Mouse (Mus musculus) heart, embryonic 15.5 days (tissue): ENCODE measurements at regions not wholly inside any gene's neighbourhood (a gene's known extent, or its start where the extent isn't known, plus 50 kb on each side); places are given as distances from the start of the nearest gene placed in this dataset.

Experiments
- ATAC-seq: fragments of 200-750 bp; cut with Nextera tagmentation; replicated peaks from 2 replicates; pipeline ENCODE4 v1.8.0; 2017; ENCODE audit warnings: low read depth, moderate TSS enrichment; ENCODE audit not compliant: insufficient number of reproducible peaks, insufficient read depth, low FRiP score
- H3K27ac ChIP-seq: fragments of 300-500 bp; sonication (generic); 2 replicates; pipeline ENCODE4 v1.5.1; 2015; ENCODE audit warnings: mild to moderate bottlenecking, inconsistent platforms
- H3K27me3 ChIP-seq: fragments of 300-500 bp; sonication (generic); 2 replicates; pipeline ENCODE4 v1.6.1; 2015; ENCODE audit warnings: inconsistent platforms
- H3K36me3 ChIP-seq: fragments of 300-500 bp; sonication (generic); 2 replicates; pipeline ENCODE4 v1.6.1; 2015; ENCODE audit warnings: mild to moderate bottlenecking, inconsistent platforms
- H3K4me1 ChIP-seq: fragments of 300-500 bp; sonication (generic); replicated peaks from 2 replicates; pipeline ENCODE4 v1.6.1; 2015; ENCODE audit warnings: inconsistent platforms
- H3K4me2 ChIP-seq: fragments of 300-500 bp; sonication (generic); 2 replicates; pipeline ENCODE4 v1.6.1; 2015; ENCODE audit warnings: inconsistent platforms, mild to moderate bottlenecking, moderate library complexity
- H3K4me3 ChIP-seq: fragments of 300-500 bp; sonication (generic); 2 replicates; pipeline ENCODE4 v1.5.1; 2015; ENCODE audit warnings: mild to moderate bottlenecking, inconsistent platforms
- H3K9ac ChIP-seq: fragments of 300-500 bp; sonication (generic); 2 replicates; pipeline ENCODE4 v1.6.1; 2015; ENCODE audit warnings: mild to moderate bottlenecking, inconsistent platforms
- H3K9me3 ChIP-seq: fragments of 300-500 bp; sonication (generic); replicated peaks from 2 replicates; pipeline ENCODE4 v1.6.1; 2016; ENCODE audit warnings: inconsistent platforms
- WGBS: fragments of 180-500 bp; shearing (Covaris S2); methylation state at CpG from one replicate; pipeline ENCODE4 v1.1.7; 2015; ENCODE audit warnings: mixed read lengths; 5-methylcytosine and 5-hydroxymethylcytosine counted together

DNA sequence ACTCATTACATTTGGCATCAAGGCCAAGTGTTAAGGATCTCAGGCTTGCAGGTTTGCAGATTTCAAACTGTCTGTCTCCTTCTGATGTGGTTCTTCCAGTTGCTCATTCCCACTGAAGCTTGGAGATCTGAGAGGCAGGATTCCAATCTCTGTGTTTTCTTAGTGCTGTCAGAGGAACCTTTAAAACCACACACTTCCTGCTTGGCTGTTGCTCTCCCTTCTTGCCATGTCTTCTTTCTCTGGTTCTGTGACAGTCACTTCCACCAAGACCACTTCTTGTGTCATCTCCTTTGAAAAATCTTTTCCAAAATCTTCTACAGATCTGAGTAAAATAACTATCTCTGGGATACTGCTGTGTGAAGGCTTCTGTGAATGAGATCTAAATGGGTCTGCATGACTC is 117.3 kb downstream of the Gm5426 start:
- Histone ChIP-seq H3K4me3 (no peak overlapping the region), H3K4me2 (no peak overlapping the region), H3K27me3 (no peaks in the 10 kb centered on the region), H3K9me3 (no peaks in the 10 kb centered on the region), H3K4me1 (no peaks in the 10 kb centered on the region), H3K9ac (no peak overlapping the region), H3K36me3 (no peaks in the 10 kb centered on the region), H3K27ac (no peak overlapping the region)
- ATAC-seq, result no peak

DNA sequence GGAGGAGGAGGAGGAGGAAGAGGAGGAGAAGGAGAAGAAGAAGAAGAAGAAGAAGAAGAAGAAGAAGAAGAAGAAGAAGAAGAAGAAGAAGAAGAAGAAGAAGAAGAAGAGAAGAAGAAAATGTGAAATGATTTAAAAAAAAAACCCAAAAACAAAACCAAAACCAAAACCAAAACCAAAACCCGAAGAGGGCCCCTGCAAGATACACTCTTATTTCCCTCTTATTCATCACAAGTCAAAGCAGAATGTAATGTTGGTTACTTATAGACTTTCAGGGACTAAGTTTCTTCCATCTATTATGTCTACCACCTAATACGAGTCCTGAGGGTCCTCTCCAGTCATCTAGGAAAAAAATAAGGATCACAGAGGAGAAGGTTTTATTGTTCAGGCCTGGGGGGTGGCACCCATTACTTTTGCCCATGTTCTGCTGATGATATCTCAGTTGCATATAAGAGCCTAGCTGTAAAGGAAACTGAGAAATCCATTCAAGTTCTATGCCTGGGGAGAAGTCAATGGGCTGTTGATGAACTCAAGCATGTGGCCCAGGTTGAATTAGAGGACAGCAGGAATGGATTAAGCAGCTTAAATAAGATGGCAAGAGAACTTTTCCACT is 118.0 kb downstream of the Gm5426 start:
- no peaks in the 10 kb centered on the region for H3K36me3 ChIP-seq
- no peaks in the 10 kb centered on the region for H3K9me3 ChIP-seq
- no peak overlapping the region for H3K4me3 ChIP-seq
- H3K27ac ChIP-seq, result no peak overlapping the region
- no peak for ATAC-seq
- 83% methylated on average over 2 of the region's 2 CpGs for WGBS
- H3K4me1 ChIP-seq, result 0 out of 2 replicates have a peak, but pooled peaks cover 4% of the 10 kb centered on the region
- no peaks in the 10 kb centered on the region for H3K27me3 ChIP-seq
- no peak overlapping the region for H3K9ac ChIP-seq
- no peak overlapping the region for H3K4me2 ChIP-seq

DNA sequence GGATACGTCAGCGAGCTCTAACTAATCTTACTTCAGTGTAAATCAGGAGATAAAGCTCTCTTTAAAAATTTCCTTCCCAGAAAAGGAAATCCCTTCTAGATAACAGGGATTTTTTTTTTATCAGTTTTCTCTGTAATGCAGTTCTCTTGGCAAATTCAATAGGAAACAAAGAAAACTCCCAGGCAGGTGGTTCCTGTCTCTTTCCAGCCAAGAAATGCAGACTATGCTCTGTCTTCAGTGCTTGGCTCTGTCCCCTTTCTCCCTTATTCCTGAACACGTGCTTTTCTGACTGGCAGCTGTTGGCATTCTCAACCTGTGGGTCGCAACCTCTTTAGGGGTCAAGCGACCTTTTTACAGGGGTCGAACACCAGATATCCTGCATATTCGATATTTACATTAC is 121.5 kb downstream of the Gm5426 start:
- 51% methylated on average over 7 of the region's 7 CpGs for WGBS
- no peak overlapping the region for H3K9ac ChIP-seq
- ATAC-seq, result no peak
- H3K27me3 ChIP-seq, result no peaks in the 10 kb centered on the region
- no peak overlapping the region for H3K4me2 ChIP-seq
- H3K4me1 ChIP-seq, result 0 out of 2 replicates have a peak, but pooled peaks cover 4% of the 10 kb centered on the region
- no peak overlapping the region for H3K4me3 ChIP-seq
- H3K9me3 ChIP-seq, result no peaks in the 10 kb centered on the region
- no peaks in the 10 kb centered on the region for H3K36me3 ChIP-seq
- peak overlapping the region; percentile 40; the same call in 1 of the 2 replicates for H3K27ac ChIP-seq

DNA sequence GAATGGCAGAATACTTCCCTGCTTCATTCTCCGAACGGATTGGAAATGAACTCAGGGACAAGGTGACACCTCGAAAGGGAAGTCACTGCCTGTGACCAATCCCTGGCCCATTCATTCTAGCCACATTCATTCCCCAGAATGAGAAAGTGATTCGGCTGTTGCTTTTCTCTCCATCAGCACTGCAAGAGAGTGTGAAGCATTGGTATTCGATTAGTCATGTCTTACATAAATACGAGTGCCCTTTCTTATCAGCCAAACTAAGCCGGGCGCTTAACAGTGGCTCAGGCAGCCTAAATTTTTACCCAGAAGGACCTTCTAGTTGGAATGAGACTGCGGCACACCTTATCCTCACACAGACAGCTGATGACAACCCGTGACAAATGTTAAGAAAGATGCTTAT is 122.8 kb downstream of the Gm5426 start:
- peak overlapping the region; percentile 26; the same call in 1 of the 2 replicates for H3K4me2 ChIP-seq
- H3K27ac ChIP-seq, result no peak overlapping the region
- ATAC-seq, result no peak
- no peaks in the 10 kb centered on the region for H3K27me3 ChIP-seq
- no peak overlapping the region for H3K9ac ChIP-seq
- 47% methylated on average over 10 of the region's 10 CpGs for WGBS
- H3K9me3 ChIP-seq, result no peaks in the 10 kb centered on the region
- no peaks in the 10 kb centered on the region for H3K36me3 ChIP-seq
- H3K4me1 ChIP-seq, result peaks cover 11% of the 10 kb centered on the region
- no peak overlapping the region for H3K4me3 ChIP-seq

DNA sequence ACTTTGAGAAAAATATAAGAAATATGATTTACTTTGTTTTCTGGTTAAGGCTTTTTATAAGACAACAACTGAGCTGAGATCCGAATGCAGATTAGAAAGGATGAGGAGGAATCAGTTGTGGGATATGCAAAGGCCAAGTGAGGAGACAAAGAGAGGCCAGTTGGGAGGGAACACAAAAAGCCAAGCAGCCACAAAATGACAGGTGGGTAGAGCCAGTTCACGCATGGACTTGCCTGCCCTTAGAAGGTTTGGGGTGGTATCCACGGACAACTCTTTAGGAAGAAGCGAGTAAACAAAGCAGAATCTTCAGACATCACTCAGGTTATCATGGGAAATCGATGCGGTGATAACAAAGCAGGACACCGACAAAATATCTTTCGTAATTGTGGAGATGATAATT is 123.2 kb downstream of the Gm5426 start:
- WGBS, result 89% methylated on average over 8 of the region's 8 CpGs
- H3K4me3 ChIP-seq, result no peak overlapping the region
- no peaks in the 10 kb centered on the region for H3K36me3 ChIP-seq
- H3K4me1 ChIP-seq, result peaks cover 13% of the 10 kb centered on the region
- no peaks in the 10 kb centered on the region for H3K9me3 ChIP-seq
- no peak for ATAC-seq
- peak overlapping the region; percentile 26; the same call in 1 of the 2 replicates for H3K4me2 ChIP-seq
- no peak overlapping the region for H3K27ac ChIP-seq
- H3K27me3 ChIP-seq, result no peaks in the 10 kb centered on the region
- H3K9ac ChIP-seq, result no peak overlapping the region

DNA sequence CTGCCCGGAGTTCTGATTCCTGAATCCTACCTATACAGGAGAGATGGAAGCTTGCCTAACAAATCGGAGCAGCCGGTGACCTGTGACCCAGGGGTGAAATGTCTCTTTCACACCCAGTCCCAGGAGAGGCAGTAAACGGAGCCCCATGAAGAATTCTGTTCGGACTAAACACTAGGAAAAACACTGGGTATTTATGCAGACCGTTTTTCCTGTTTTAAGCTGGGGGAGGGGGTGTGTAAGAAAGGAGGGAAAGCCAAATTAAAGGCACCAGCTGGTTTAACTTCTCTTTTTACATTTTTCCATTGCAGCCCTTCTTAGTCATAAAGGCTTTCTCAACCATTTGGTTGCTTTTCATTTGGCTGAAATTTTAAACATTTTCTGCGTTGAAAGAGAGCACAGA is 127.1 kb downstream of the Gm5426 start:
- H3K27me3 ChIP-seq, result no peaks in the 10 kb centered on the region
- no peak overlapping the region for H3K27ac ChIP-seq
- H3K9me3 ChIP-seq, result no peaks in the 10 kb centered on the region
- no peak overlapping the region for H3K9ac ChIP-seq
- WGBS, result 30% methylated on average over 7 of the region's 7 CpGs
- H3K4me1 ChIP-seq, result peaks cover 20% of the 10 kb centered on the region
- ATAC-seq, result no peak
- no peak overlapping the region for H3K4me2 ChIP-seq
- H3K4me3 ChIP-seq, result no peak overlapping the region
- no peaks in the 10 kb centered on the region for H3K36me3 ChIP-seq

DNA sequence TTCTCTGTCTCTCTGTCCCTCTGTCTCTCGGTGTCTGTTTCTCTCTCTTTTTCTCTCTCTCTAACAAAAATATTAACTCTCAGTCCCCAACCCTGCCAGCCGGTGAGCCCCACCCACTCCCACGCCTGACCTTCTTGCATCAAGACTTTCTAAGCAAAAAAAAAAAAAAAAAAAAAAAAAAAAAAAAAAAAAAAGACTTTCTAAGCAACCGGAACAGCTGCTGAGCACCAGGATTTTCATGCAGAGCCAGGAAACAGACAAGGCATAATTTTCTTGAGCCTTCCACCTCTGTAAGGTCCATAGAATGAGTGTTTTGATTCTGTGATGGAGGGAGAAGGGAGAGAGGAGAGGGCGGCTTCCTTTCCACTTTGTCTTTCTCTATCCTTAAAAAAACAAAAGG is 128.0 kb downstream of the Gm5426 start:
- Histone ChIP-seq H3K27me3 (no peaks in the 10 kb centered on the region), H3K27ac (no peak overlapping the region), H3K4me3 (no peak overlapping the region), H3K9ac (no peak overlapping the region), H3K4me1 (peaks cover 16% of the 10 kb centered on the region), H3K9me3 (no peaks in the 10 kb centered on the region), H3K36me3 (no peaks in the 10 kb centered on the region), H3K4me2 (no peak overlapping the region)
- ATAC-seq, result no peak
- whole genome bisulfite sequencing, result 26% methylated on average over 5 of the region's 5 CpGs

DNA sequence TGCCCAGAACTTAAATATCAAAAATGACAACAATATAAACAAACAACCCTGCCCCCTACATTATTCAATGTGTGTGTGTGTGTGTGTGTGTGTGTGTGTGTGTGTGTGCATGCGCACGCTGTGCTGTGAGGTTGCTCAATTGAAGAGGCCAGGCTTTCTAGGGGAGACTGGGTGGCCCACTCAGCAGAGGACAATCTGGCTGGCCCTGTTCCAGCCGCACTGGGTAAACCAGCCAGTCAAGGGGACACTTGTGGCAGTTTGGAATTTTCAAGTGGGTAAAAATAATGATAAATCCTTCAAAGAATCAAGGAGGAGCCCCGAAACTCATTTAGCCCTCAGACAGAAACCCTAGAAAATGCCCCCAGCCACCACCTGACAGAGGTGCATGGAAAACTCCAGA is 128.5 kb downstream of the Gm5426 start:
- WGBS, result 50% methylated on average over 4 of the region's 4 CpGs
- Histone ChIP-seq H3K4me3 (no peak overlapping the region), H3K9me3 (no peaks in the 10 kb centered on the region), H3K4me2 (no peak overlapping the region), H3K27ac (no peak overlapping the region), H3K36me3 (no peaks in the 10 kb centered on the region), H3K9ac (no peak overlapping the region), H3K4me1 (peaks cover 16% of the 10 kb centered on the region), H3K27me3 (no peaks in the 10 kb centered on the region)
- no peak for ATAC-seq

DNA sequence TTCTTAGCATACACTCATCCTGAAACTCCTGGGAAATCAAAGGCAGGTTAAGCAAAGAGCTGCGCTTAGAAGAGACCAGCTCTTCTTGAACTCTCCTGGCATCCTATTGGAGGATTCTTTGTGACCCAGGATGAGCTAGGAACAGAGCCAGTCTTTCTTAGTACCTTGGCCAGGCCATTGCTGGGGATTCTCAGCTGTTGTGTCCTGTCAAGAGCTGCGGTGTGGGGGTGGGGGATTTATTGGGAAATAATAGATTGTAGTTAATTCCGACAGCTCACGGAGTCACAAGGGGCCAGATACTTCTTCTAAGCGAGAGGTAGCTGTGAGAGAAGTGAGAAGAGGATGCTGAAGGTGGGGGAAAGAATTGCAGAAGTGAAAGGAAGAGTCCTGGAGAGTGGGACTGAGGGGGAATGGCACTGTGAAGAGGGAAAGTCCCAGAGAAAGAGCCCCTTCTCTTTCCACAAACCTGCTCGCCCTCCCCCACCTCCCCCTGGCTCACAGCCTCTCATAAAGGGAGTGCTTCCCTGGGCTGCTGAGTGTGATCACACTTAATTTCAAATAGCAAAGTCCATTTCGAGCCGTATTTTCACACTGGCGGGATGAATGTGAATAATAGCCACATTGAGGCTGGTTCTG is 129.8 kb downstream of the Gm5426 start:
- Histone ChIP-seq H3K9ac (no peak overlapping the region), H3K4me3 (no peak overlapping the region), H3K27me3 (no peaks in the 10 kb centered on the region), H3K36me3 (no peaks in the 10 kb centered on the region), H3K9me3 (no peaks in the 10 kb centered on the region), H3K4me2 (no peak overlapping the region), H3K4me1 (peaks cover 16% of the 10 kb centered on the region), H3K27ac (no peak overlapping the region)
- 65% methylated on average over 9 of the region's 9 CpGs for WGBS
- no peak for ATAC-seq

DNA sequence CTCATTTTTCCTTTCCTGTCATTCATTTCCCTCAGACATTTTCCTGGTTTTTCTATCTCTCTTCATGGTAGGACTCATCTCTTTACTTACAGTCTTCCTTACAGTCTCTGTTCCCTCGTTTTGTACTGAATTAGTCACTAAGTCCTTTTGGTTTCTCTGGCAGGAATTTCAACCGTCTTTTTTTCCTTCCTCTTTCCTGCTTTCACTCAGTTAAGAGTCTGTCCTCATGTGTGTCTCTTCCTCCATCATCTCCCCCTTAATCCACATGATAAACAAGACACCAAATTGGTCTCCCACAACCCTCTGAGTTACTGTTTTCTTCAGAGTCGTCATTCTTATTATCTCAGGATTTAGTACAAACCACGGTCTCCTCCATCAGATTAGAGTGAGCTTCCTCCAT is 131.2 kb downstream of the Gm5426 start:
- Histone ChIP-seq H3K27ac (no peak overlapping the region), H3K4me2 (no peak overlapping the region), H3K4me3 (no peak overlapping the region), H3K4me1 (peaks cover 16% of the 10 kb centered on the region), H3K36me3 (no peaks in the 10 kb centered on the region), H3K27me3 (no peaks in the 10 kb centered on the region), H3K9me3 (no peaks in the 10 kb centered on the region), H3K9ac (no peak overlapping the region)
- 66% methylated on average over 4 of the region's 4 CpGs for WGBS
- ATAC-seq, result no peak

DNA sequence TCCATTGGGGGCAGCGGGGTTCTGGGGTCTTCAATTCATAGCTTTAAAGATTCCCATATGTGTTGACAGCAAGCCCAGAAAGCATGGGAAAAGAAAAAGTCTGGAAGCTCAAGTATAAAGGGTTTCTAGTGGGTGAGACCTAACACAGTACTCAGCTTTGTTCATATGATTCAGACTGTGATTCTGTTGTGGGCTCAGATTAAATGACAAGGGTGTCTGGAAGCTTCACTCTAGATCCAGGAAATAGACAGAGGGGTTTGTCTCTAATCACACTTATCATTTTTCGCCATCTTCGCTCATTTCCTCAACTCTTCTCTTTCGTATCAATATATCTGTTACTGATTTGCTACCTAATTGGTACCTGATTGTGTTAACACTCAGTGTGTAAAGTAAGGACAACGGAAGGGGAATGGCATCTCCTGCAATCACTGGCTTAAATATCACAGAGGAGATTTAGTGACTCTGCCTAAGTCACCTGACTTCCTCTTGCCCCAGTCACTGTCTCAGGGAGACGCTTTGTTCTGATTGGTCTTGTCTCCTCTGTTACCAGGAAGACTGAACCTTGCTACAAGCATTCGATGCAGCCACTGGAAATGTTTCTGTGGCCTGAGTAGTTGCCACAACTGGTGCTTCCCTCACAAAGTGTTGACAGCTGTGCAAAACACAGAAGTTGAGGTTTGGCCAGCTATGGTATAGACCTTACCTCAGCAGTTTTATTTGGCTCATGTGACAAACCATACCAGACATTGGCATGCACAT is 137.4 kb downstream of the Gm5426 start:
- Histone ChIP-seq H3K36me3 (no peaks in the 10 kb centered on the region), H3K9me3 (no peaks in the 10 kb centered on the region), H3K27me3 (no peaks in the 10 kb centered on the region), H3K4me2 (no peak overlapping the region), H3K4me1 (no peaks in the 10 kb centered on the region), H3K9ac (no peak overlapping the region), H3K27ac (no peak overlapping the region), H3K4me3 (no peak overlapping the region)
- no peak for ATAC-seq
- WGBS, result 65% methylated on average over 7 of the region's 7 CpGs
